Mouse (Mus musculus): ENCODE data around the gene Cnpy3. TPM values are rescaled to one million over a fixed set of nuclear protein-coding genes. Genes with fewer than 3 reads are reported as not detected.
"Not testable (repeated sequence)": the region's sequence is repeated elsewhere in the genome, so short reads cannot be mapped to it uniquely, and the experiment has no call there.

Gene Cnpy3
- polyA plus RNA-seq (2015; fragmentation: Nextera tagmentation; extraction: Ambion mirVana): 73.9 and 75.6 TPM in 2 replicates

- ATAC-seq: peak; percentile 99
- under 1% methylated on average over 58 of the region's 58 CpGs for WGBS
- H3K27me3 ChIP-seq (replicated peaks; ENCODE audit: control insufficient read depth, insufficient read depth, low read length): no peaks in the 10 kb centered on the region
- peak within 1 kb of the TSS; percentile 69 for H3K9ac ChIP-seq (ENCODE audit: low read depth, low read length)
- H3K4me3 ChIP-seq (ENCODE audit: low read length): peak within 1 kb of the TSS; percentile 75
- peak within 1 kb of the TSS; percentile 88 for H3K27ac ChIP-seq (ENCODE audit: low read length)
- 0 out of 2 replicates have a peak, but pooled peaks cover 2% of the 10 kb centered on the region for H3K36me3 ChIP-seq (ENCODE audit: control insufficient read depth, insufficient read depth, low read length)
- H3K4me1 ChIP-seq (ENCODE audit: control insufficient read depth, insufficient read depth, low read length): peaks cover 11% of the 10 kb centered on the region
- H3K4me2 ChIP-seq (ENCODE audit: low read depth, low read length): peak within 1 kb of the TSS; percentile 68
- no peaks in the 10 kb centered on the region for H3K9me3 ChIP-seq (ENCODE audit: control insufficient read depth, low read length)
Observed at GRCm38 (mm10) chr17:46751794-46752556, at the start of gene Cnpy3. Gene Cnpy3 (minus strand): TSS chr17:46752214.

GRCm38 (mm10) chr17:46801761-46802160 is 49.7 kb upstream of the Cnpy3 start:
- no peaks in the 10 kb centered on the region for H3K4me1 ChIP-seq (ENCODE audit: control insufficient read depth, insufficient read depth, low read length)
- no peak overlapping the region for H3K4me2 ChIP-seq (ENCODE audit: low read depth, low read length)
- peaks cover 10% of the 10 kb centered on the region for H3K36me3 ChIP-seq (ENCODE audit: control insufficient read depth, insufficient read depth, low read length)
- no peak overlapping the region for H3K27ac ChIP-seq (ENCODE audit: low read length)
- no peak for ATAC-seq
- no peaks in the 10 kb centered on the region for H3K9me3 ChIP-seq (ENCODE audit: control insufficient read depth, low read length)
- H3K9ac ChIP-seq (ENCODE audit: low read depth, low read length): no peak overlapping the region
- H3K4me3 ChIP-seq (ENCODE audit: low read length): no peak overlapping the region
- H3K27me3 ChIP-seq (replicated peaks; ENCODE audit: control insufficient read depth, insufficient read depth, low read length): no peaks in the 10 kb centered on the region
- 88% methylated on average over 6 of the region's 6 CpGs for WGBS

- 79% methylated on average over 10 of the region's 10 CpGs for WGBS
- no peak overlapping the region for H3K9ac ChIP-seq (ENCODE audit: low read depth, low read length)
- H3K4me3 ChIP-seq (ENCODE audit: low read length): no peak overlapping the region
- H3K9me3 ChIP-seq (ENCODE audit: control insufficient read depth, low read length): no peaks in the 10 kb centered on the region
- H3K36me3 ChIP-seq (ENCODE audit: control insufficient read depth, insufficient read depth, low read length): 0 out of 2 replicates have a peak, but pooled peaks cover 4% of the 10 kb centered on the region
- no peak for ATAC-seq
- H3K27me3 ChIP-seq (replicated peaks; ENCODE audit: control insufficient read depth, insufficient read depth, low read length): no peaks in the 10 kb centered on the region
- H3K4me2 ChIP-seq (ENCODE audit: low read depth, low read length): no peak overlapping the region
- no peak overlapping the region for H3K27ac ChIP-seq (ENCODE audit: low read length)
- no peaks in the 10 kb centered on the region for H3K4me1 ChIP-seq (ENCODE audit: control insufficient read depth, insufficient read depth, low read length)
Observed at GRCm38 (mm10) chr17:46799680-46800079, 47.7 kb upstream of the Cnpy3 start.

- Histone ChIP-seq H3K4me3 (ENCODE audit: low read length) (no peak overlapping the region), H3K9ac (ENCODE audit: low read depth, low read length) (no peak overlapping the region), H3K9me3 (ENCODE audit: control insufficient read depth, low read length) (no peaks in the 10 kb centered on the region), H3K4me2 (ENCODE audit: low read depth, low read length) (no peak overlapping the region), H3K36me3 (ENCODE audit: control insufficient read depth, insufficient read depth, low read length) (0 out of 2 replicates have a peak, but pooled peaks cover 4% of the 10 kb centered on the region), H3K4me1 (ENCODE audit: control insufficient read depth, insufficient read depth, low read length) (no peaks in the 10 kb centered on the region), H3K27me3 (replicated peaks; ENCODE audit: control insufficient read depth, insufficient read depth, low read length) (no peaks in the 10 kb centered on the region), H3K27ac (ENCODE audit: low read length) (no peak overlapping the region)
- WGBS: 56% methylated on average over 8 of the region's 8 CpGs
- ATAC-seq: no peak
Observed at GRCm38 (mm10) chr17:46797386-46797785, 45.4 kb upstream of the Cnpy3 start.

DNA sequence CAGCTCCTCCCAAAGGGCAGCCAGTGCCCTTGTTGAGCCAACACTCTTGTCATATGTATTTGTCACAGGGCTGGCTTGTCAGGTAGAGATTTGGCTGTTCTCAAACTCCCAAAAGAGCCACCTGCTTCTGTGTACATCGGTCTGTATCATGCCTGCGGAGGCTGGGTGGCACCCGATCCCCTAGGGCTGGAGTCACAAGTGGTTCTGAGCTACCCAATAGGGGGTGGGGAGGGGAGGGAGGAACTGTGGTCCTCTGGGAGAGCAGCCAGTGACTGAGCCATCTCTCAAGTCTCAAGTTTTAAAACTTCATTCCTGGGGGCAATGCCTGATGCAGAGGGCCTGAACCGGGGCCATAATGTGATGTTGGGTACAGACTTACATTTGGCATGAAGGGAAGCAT is 44.7 kb upstream of the Cnpy3 start:
- no peaks in the 10 kb centered on the region for H3K4me1 ChIP-seq (ENCODE audit: control insufficient read depth, insufficient read depth, low read length)
- H3K9me3 ChIP-seq (ENCODE audit: control insufficient read depth, low read length): no peaks in the 10 kb centered on the region
- H3K4me3 ChIP-seq (ENCODE audit: low read length): no peak overlapping the region
- no peak for ATAC-seq
- no peak overlapping the region for H3K27ac ChIP-seq (ENCODE audit: low read length)
- no peaks in the 10 kb centered on the region for H3K27me3 ChIP-seq (replicated peaks; ENCODE audit: control insufficient read depth, insufficient read depth, low read length)
- no peak overlapping the region for H3K4me2 ChIP-seq (ENCODE audit: low read depth, low read length)
- H3K9ac ChIP-seq (ENCODE audit: low read depth, low read length): no peak overlapping the region
- WGBS: 90% methylated on average over 4 of the region's 4 CpGs
- H3K36me3 ChIP-seq (ENCODE audit: control insufficient read depth, insufficient read depth, low read length): 0 out of 2 replicates have a peak, but pooled peaks cover 4% of the 10 kb centered on the region

DNA sequence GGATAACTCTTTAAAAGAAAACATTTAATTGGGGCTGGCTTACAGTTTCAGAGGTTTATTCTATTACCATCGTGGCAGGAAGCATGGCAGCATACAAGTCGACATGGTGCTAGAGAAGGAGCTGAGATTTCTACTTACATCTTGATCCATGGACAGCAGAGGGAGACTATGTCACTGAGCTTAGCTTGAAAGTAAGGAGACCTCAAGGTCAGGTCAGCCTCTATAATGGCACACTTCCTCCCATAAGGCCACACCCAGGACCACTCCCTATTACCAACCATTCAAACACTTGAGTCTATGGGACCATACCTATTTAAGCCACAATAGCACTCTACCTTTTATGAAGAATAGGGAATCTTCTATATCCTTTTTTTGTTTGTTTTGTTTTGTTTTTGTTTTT is 40.9 kb upstream of the Cnpy3 start:
- no peaks in the 10 kb centered on the region for H3K4me1 ChIP-seq (ENCODE audit: control insufficient read depth, insufficient read depth, low read length)
- H3K27ac ChIP-seq (ENCODE audit: low read length): no peak overlapping the region
- no peaks in the 10 kb centered on the region for H3K27me3 ChIP-seq (replicated peaks; ENCODE audit: control insufficient read depth, insufficient read depth, low read length)
- 82% methylated on average over 2 of the region's 2 CpGs for WGBS
- no peak for ATAC-seq
- no peak overlapping the region for H3K4me2 ChIP-seq (ENCODE audit: low read depth, low read length)
- H3K9me3 ChIP-seq (ENCODE audit: control insufficient read depth, low read length): no peaks in the 10 kb centered on the region
- no peak overlapping the region for H3K4me3 ChIP-seq (ENCODE audit: low read length)
- H3K36me3 ChIP-seq (ENCODE audit: control insufficient read depth, insufficient read depth, low read length): no peaks in the 10 kb centered on the region
- no peak overlapping the region for H3K9ac ChIP-seq (ENCODE audit: low read depth, low read length)

GRCm38 (mm10) chr17:46787974-46788373 is 36.0 kb upstream of the Cnpy3 start:
- WGBS: 75% methylated on average over 2 of the region's 2 CpGs
- not testable (repeated sequence) for H3K4me3 ChIP-seq (ENCODE audit: low read length); H3K4me2 ChIP-seq (ENCODE audit: low read depth, low read length); H3K27ac ChIP-seq (ENCODE audit: low read length); H3K9ac ChIP-seq (ENCODE audit: low read depth, low read length); H3K36me3 ChIP-seq (ENCODE audit: control insufficient read depth, insufficient read depth, low read length); H3K27me3 ChIP-seq (replicated peaks; ENCODE audit: control insufficient read depth, insufficient read depth, low read length); ATAC-seq; H3K4me1 ChIP-seq (ENCODE audit: control insufficient read depth, insufficient read depth, low read length); H3K9me3 ChIP-seq (ENCODE audit: control insufficient read depth, low read length)

DNA sequence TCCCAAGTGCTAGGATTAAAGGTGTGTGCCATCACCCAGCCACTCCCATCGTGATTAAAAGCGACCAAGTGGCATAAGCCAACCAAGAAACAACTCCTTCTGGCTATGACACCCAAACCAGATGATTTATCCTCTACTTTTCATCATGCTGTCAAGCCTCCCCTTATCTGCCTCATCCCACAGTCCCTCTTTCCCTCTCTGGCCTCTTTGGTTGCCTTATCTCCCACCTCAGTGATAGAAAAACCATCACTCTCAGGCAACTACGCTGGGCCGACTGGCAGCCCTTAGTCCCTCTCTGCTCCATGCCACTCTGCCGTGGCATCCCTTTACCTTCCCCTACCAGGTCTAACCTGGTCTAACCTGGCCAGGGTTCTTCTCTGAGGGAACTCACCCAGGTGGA is 34.9 kb upstream of the Cnpy3 start:
- no peaks in the 10 kb centered on the region for H3K9me3 ChIP-seq (ENCODE audit: control insufficient read depth, low read length)
- no peaks in the 10 kb centered on the region for H3K27me3 ChIP-seq (replicated peaks; ENCODE audit: control insufficient read depth, insufficient read depth, low read length)
- H3K4me2 ChIP-seq (ENCODE audit: low read depth, low read length): no peak overlapping the region
- no peak overlapping the region for H3K27ac ChIP-seq (ENCODE audit: low read length)
- WGBS: 94% methylated on average over 5 of the region's 5 CpGs
- no peak for ATAC-seq
- H3K4me3 ChIP-seq (ENCODE audit: low read length): no peak overlapping the region
- H3K4me1 ChIP-seq (ENCODE audit: control insufficient read depth, insufficient read depth, low read length): peaks cover 2% of the 10 kb centered on the region; the same call in 1 of the 2 replicates
- no peaks in the 10 kb centered on the region for H3K36me3 ChIP-seq (ENCODE audit: control insufficient read depth, insufficient read depth, low read length)
- H3K9ac ChIP-seq (ENCODE audit: low read depth, low read length): no peak overlapping the region

DNA sequence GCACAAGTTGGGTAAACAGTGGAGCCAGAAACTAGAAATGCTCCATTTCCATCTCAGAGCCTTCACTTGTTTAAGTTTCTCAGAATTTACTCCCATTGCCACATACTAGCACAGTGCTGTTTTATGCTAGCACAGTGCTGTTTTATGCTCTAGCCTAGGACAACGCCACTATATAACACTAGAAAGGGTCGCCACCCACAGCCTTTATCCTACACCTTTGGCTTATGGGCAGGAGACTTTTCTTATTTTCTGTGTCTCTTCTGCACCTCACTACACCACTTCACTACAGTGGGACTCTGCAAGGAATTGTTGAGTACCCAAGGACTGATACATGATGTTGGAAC is 31.2 kb upstream of the Cnpy3 start:
- no peaks in the 10 kb centered on the region for H3K27me3 ChIP-seq (replicated peaks; ENCODE audit: control insufficient read depth, insufficient read depth, low read length)

More for the DNA sequence above, 31.2 kb upstream of the Cnpy3 start:
- H3K4me1 ChIP-seq (ENCODE audit: control insufficient read depth, insufficient read depth, low read length): peaks cover 2% of the 10 kb centered on the region; the same call in 1 of the 2 replicates
- no peaks in the 10 kb centered on the region for H3K9me3 ChIP-seq (ENCODE audit: control insufficient read depth, low read length)
- 73% methylated on average over 2 of the region's 2 CpGs for WGBS
- H3K27ac ChIP-seq (ENCODE audit: low read length): peak overlapping the region; percentile 59
- peak overlapping the region; percentile 81 for H3K9ac ChIP-seq (ENCODE audit: low read depth, low read length)
- peak overlapping the region; percentile 70 for H3K4me3 ChIP-seq (ENCODE audit: low read length)
- no peak for ATAC-seq
- H3K4me2 ChIP-seq (ENCODE audit: low read depth, low read length): peak overlapping the region; percentile 49
- H3K36me3 ChIP-seq (ENCODE audit: control insufficient read depth, insufficient read depth, low read length): peaks cover 15% of the 10 kb centered on the region

All from intestine, embryonic 16.5 days (tissue).